Mouse (Mus musculus): Measurements from ENCODE around the gene Fgfbp3. TPM values are rescaled to one million over a fixed set of nuclear protein-coding genes. Genes with fewer than 3 reads are reported as not detected.
"Not testable (repeated sequence)": the region's sequence is repeated elsewhere in the genome, so short reads cannot be mapped to it uniquely, and the experiment has no call there.

Fgfbp3 gene
- polyA plus RNA-seq, 1 experiment from 2014 or later, result 23.9 TPM

- no peaks in the 10 kb centered on the region for H3K27me3 ChIP-seq (ENCODE audit: low read depth, poor library complexity, severe bottlenecking)
- peak overlapping the region; percentile 53 for H3K4me3 ChIP-seq
- H3K36me3 ChIP-seq, result no peaks in the 10 kb centered on the region
- WGBS, result 44% methylated on average over 7 of the region's 7 CpGs
- no peaks in the 10 kb centered on the region; the same call in 1 of the 2 replicates for H3K9me3 ChIP-seq (replicated peaks)
- DNase-seq (ENCODE audit: low spot score), result no peak
- peak overlapping the region; percentile 89 for H3K27ac ChIP-seq (replicated peaks)
- H3K4me1 ChIP-seq, result peaks cover 37% of the 10 kb centered on the region
Measured at GRCm38 (mm10) chr19:36903377-36903776, 16.0 kb downstream of the Fgfbp3 start.

GRCm38 (mm10) chr19:36897778-36898177 is 21.6 kb downstream of the Fgfbp3 start:
- DNase-seq (ENCODE audit: low spot score), result peak; percentile 50
- Histone ChIP-seq H3K27me3 (ENCODE audit: low read depth, poor library complexity, severe bottlenecking) (no peaks in the 10 kb centered on the region), H3K27ac (replicated peaks) (peak overlapping the region; percentile 80), H3K9me3 (replicated peaks) (no peaks in the 10 kb centered on the region), H3K36me3 (peaks cover 24% of the 10 kb centered on the region), H3K4me3 (no peak overlapping the region), H3K4me1 (peaks cover 38% of the 10 kb centered on the region)
- WGBS, result 45% methylated on average over 9 of the region's 9 CpGs

- Histone ChIP-seq H3K4me1 (peaks cover 30% of the 10 kb centered on the region), H3K27me3 (ENCODE audit: low read depth, poor library complexity, severe bottlenecking) (no peaks in the 10 kb centered on the region), H3K36me3 (peaks cover 32% of the 10 kb centered on the region), H3K27ac (replicated peaks) (peak overlapping the region; percentile 80), H3K4me3 (peak overlapping the region; percentile 28), H3K9me3 (replicated peaks) (no peaks in the 10 kb centered on the region)
- WGBS, result 11% methylated on average over 10 of the region's 10 CpGs
- peak; percentile 77 for DNase-seq (ENCODE audit: low spot score)
Measured at GRCm38 (mm10) chr19:36896791-36897569, 22.4 kb downstream of the Fgfbp3 start.

GRCm38 (mm10) chr19:36891746-36892145 is 27.7 kb downstream of the Fgfbp3 start:
- H3K36me3 ChIP-seq, result peaks cover 84% of the 10 kb centered on the region
- WGBS, result 95% methylated on average over 3 of the region's 3 CpGs

GRCm38 (mm10) chr19:36887706-36888105 is 31.7 kb downstream of the Fgfbp3 start:
- no peaks in the 10 kb centered on the region for H3K27me3 ChIP-seq (ENCODE audit: low read depth, poor library complexity, severe bottlenecking)
- H3K27ac ChIP-seq (replicated peaks), result no peak overlapping the region
- H3K4me1 ChIP-seq, result peaks cover 7% of the 10 kb centered on the region
- no peak overlapping the region for H3K4me3 ChIP-seq
- H3K36me3 ChIP-seq, result peaks cover 100% of the 10 kb centered on the region
- no peak for DNase-seq (ENCODE audit: low spot score)
- no peaks in the 10 kb centered on the region for H3K9me3 ChIP-seq (replicated peaks)
- WGBS, result 47% methylated on average over 3 of the region's 3 CpGs

More at GRCm38 (mm10) chr19:36891746-36892145, 27.7 kb downstream of the Fgfbp3 start:
- DNase-seq (ENCODE audit: low spot score), result no peak
- H3K4me3 ChIP-seq, result no peak overlapping the region
- H3K4me1 ChIP-seq, result peaks cover 21% of the 10 kb centered on the region
- H3K9me3 ChIP-seq (replicated peaks), result no peaks in the 10 kb centered on the region
- no peaks in the 10 kb centered on the region for H3K27me3 ChIP-seq (ENCODE audit: low read depth, poor library complexity, severe bottlenecking)
- no peak overlapping the region for H3K27ac ChIP-seq (replicated peaks)

- H3K4me1 ChIP-seq, result peaks cover 7% of the 10 kb centered on the region
- H3K27me3 ChIP-seq (ENCODE audit: low read depth, poor library complexity, severe bottlenecking), result no peaks in the 10 kb centered on the region
- peaks cover 100% of the 10 kb centered on the region for H3K36me3 ChIP-seq
- H3K27ac ChIP-seq (replicated peaks), result no peak overlapping the region
- no peak for DNase-seq (ENCODE audit: low spot score)
- H3K9me3 ChIP-seq (replicated peaks), result no peaks in the 10 kb centered on the region
- no peak overlapping the region for H3K4me3 ChIP-seq
- 86% methylated on average over 2 of the region's 2 CpGs for WGBS
Measured at GRCm38 (mm10) chr19:36886316-36886715, 33.1 kb downstream of the Fgfbp3 start.

GRCm38 (mm10) chr19:36883119-36883518 is 36.3 kb downstream of the Fgfbp3 start:
- no peaks in the 10 kb centered on the region for H3K9me3 ChIP-seq (replicated peaks)
- no peaks in the 10 kb centered on the region for H3K27me3 ChIP-seq (ENCODE audit: low read depth, poor library complexity, severe bottlenecking)
- H3K36me3 ChIP-seq, result peaks cover 100% of the 10 kb centered on the region
- H3K27ac ChIP-seq (replicated peaks), result no peak overlapping the region
- peaks cover 7% of the 10 kb centered on the region for H3K4me1 ChIP-seq
- DNase-seq (ENCODE audit: low spot score), result peak; percentile 39
- no peak overlapping the region for H3K4me3 ChIP-seq
- WGBS, result 80% methylated on average over 6 of the region's 6 CpGs

GRCm38 (mm10) chr19:36878743-36879495 is 40.5 kb downstream of the Fgfbp3 start:
- H3K27me3 ChIP-seq (ENCODE audit: low read depth, poor library complexity, severe bottlenecking), result no peaks in the 10 kb centered on the region
- DNase-seq (ENCODE audit: low spot score), result no peak
- no peak overlapping the region for H3K27ac ChIP-seq (replicated peaks)
- H3K9me3 ChIP-seq (replicated peaks), result no peaks in the 10 kb centered on the region
- H3K4me1 ChIP-seq, result no peaks in the 10 kb centered on the region
- H3K36me3 ChIP-seq, result peaks cover 100% of the 10 kb centered on the region
- no peak overlapping the region for H3K4me3 ChIP-seq
- WGBS, result 93% methylated on average over 11 of the region's 11 CpGs

- no peak overlapping the region for H3K4me3 ChIP-seq
- no peak for DNase-seq (ENCODE audit: low spot score)
- H3K27me3 ChIP-seq (ENCODE audit: low read depth, poor library complexity, severe bottlenecking), result no peaks in the 10 kb centered on the region
- no peaks in the 10 kb centered on the region for H3K9me3 ChIP-seq (replicated peaks)
- H3K27ac ChIP-seq (replicated peaks), result no peak overlapping the region
- H3K36me3 ChIP-seq, result peaks cover 100% of the 10 kb centered on the region
- no peaks in the 10 kb centered on the region for H3K4me1 ChIP-seq
Measured at GRCm38 (mm10) chr19:36877329-36877728, 42.1 kb downstream of the Fgfbp3 start.

- H3K27ac ChIP-seq (replicated peaks), result no peak overlapping the region
- peaks cover 98% of the 10 kb centered on the region for H3K36me3 ChIP-seq
- no peaks in the 10 kb centered on the region for H3K9me3 ChIP-seq (replicated peaks)
- no peaks in the 10 kb centered on the region for H3K4me1 ChIP-seq
- no peak for DNase-seq (ENCODE audit: low spot score)
- 93% methylated on average over 2 of the region's 2 CpGs for WGBS
- no peak overlapping the region for H3K4me3 ChIP-seq
- H3K27me3 ChIP-seq (ENCODE audit: low read depth, poor library complexity, severe bottlenecking), result no peaks in the 10 kb centered on the region
Measured at GRCm38 (mm10) chr19:36874651-36875050, 44.8 kb downstream of the Fgfbp3 start.

- H3K4me1 ChIP-seq; H3K9me3 ChIP-seq (replicated peaks); DNase-seq (ENCODE audit: low spot score); H3K27ac ChIP-seq (replicated peaks); H3K4me3 ChIP-seq; H3K27me3 ChIP-seq (ENCODE audit: low read depth, poor library complexity, severe bottlenecking): not testable (repeated sequence)
- 83% methylated on average over 3 of the region's 3 CpGs for WGBS
- peaks cover 95% of the 10 kb centered on the region for H3K36me3 ChIP-seq
Measured at GRCm38 (mm10) chr19:36868675-36869074, 50.7 kb downstream of the Fgfbp3 start.
